Mouse (Mus musculus): ENCODE results near the gene Olfr429. TPM values are rescaled to one million over a fixed set of nuclear protein-coding genes. Genes with fewer than 3 reads are reported as not detected.

The Olfr429 gene
- total RNA-seq, 2 experiments from 2014 or later, result not detected

Other genes starting within 250 kb of the Olfr429 start
- under 1 TPM in 1 of 2 experiments, not detected in 1; 0.26 TPM for gene Ifi211, start 171.3 kb upstream of the Olfr429 start, total RNA-seq (2021)
- 1 to 10 TPM; 1.3 to 1.6 TPM for gene Mndal, start 141.8 kb upstream of the Olfr429 start, total RNA-seq (2021)
- under 1 TPM; 0.68 to 0.72 TPM for gene Ifi203, start 141.7 kb upstream of the Olfr429 start, total RNA-seq (2021)
- gene Ifi202b, start 101.6 kb upstream of the Olfr429 start, total RNA-seq (2021), result not detected
- gene Ifi205, start 52.5 kb upstream of the Olfr429 start, total RNA-seq (2021), result not detected
- not detected for gene Olfr433, start 43.6 kb upstream of the Olfr429 start, total RNA-seq (2021)
- gene Olfr432, start 35.1 kb upstream of the Olfr429 start, total RNA-seq (2021), result not detected
- gene Olfr430, start 17.7 kb upstream of the Olfr429 start, total RNA-seq (2021), result not detected
- gene Olfr427, start 12.6 kb downstream of the Olfr429 start, total RNA-seq (2021), result not detected
- not detected for gene Olfr231, start 36.8 kb downstream of the Olfr429 start, total RNA-seq (2021)
- not detected for gene Olfr424, start 47.2 kb downstream of the Olfr429 start, total RNA-seq (2021)
- not detected for gene Olfr420, start 71.3 kb downstream of the Olfr429 start, total RNA-seq (2021)
- under 1 TPM in 1 of 2 experiments, not detected in 1; 0.08 TPM for gene Spta1, start 88.4 kb downstream of the Olfr429 start, total RNA-seq (2021)
- gene Olfr419, start 167.7 kb downstream of the Olfr429 start, total RNA-seq (2021), result not detected
- not detected for gene Mptx1, start 246.2 kb downstream of the Olfr429 start, total RNA-seq (2021)

All from left cerebral cortex, postnatal 4 days (tissue).